Mouse (Mus musculus) spleen, adult 2 months (tissue): ENCODE measurements around the gene Irf2bp1. TPM values are rescaled to one million over a fixed set of nuclear protein-coding genes. Genes with fewer than 3 reads are reported as not detected.

Experiments used
- DNase-seq, 2 experiments: peaks; one replicate each; pipeline versions ENCODE4 v3.0.0 to v3.0.0-alpha.2; 2012 to 2021; ENCODE audit warnings: low spot score in 2 of 2, low read depth in 1 of 2
- H3K27ac ChIP-seq: fragments of 200-500 bp; 2 replicates; pipeline ENCODE4 v1.5.1; 2012; ENCODE audit warnings: low read length, inconsistent platforms; ENCODE audit not compliant: insufficient read depth
- H3K27me3 ChIP-seq: fragments of 200-500 bp; 2 replicates; pipeline ENCODE4 v1.6.1; 2012; ENCODE audit warnings: mild to moderate bottlenecking, moderate library complexity, low read length, inconsistent platforms; ENCODE audit not compliant: control insufficient read depth, insufficient read depth
- H3K36me3 ChIP-seq: fragments of 200-500 bp; 2 replicates; pipeline ENCODE4 v1.6.1; 2012; ENCODE audit warnings: mild to moderate bottlenecking, low read length, inconsistent platforms; ENCODE audit not compliant: control insufficient read depth, insufficient read depth
- H3K4me1 ChIP-seq: fragments of 200-500 bp; 2 replicates; pipeline ENCODE4 v1.6.1; 2011; ENCODE audit warnings: inconsistent platforms; ENCODE audit not compliant: control insufficient read depth, insufficient read depth, insufficient read length
- H3K4me3 ChIP-seq: fragments of 200-500 bp; 2 replicates; pipeline ENCODE4 v1.5.1; 2011; ENCODE audit warnings: mild to moderate bottlenecking, inconsistent platforms; ENCODE audit not compliant: insufficient read depth, insufficient read length; ENCODE audit errors: extremely low read depth
- CTCF ChIP-seq: fragments of 200-500 bp; IDR thresholded peaks from 2 replicates; pipeline ENCODE4 v1.5.1; 2011; ENCODE audit warnings: mild to moderate bottlenecking, inconsistent platforms; ENCODE audit not compliant: insufficient read depth, insufficient read length, insufficient replicate concordance; ENCODE audit errors: extremely low read depth
- POLR2A ChIP-seq: fragments of 200-500 bp; IDR thresholded peaks from 2 replicates; pipeline ENCODE4 v1.6.1; 2011; ENCODE audit warnings: low read depth, low read length, inconsistent platforms
- WGBS: fragments of 180-500 bp; shearing (Covaris S2); methylation state at CpG from one replicate; pipeline ENCODE4 v1.1.7; 2018; 5-methylcytosine and 5-hydroxymethylcytosine counted together
- polyA plus RNA-seq: library from polyadenylated mRNA; depleted of rRNA; stranded (reverse); fragments of >200 nt; gene quantifications from 2 replicates; pipeline ENCODE4 v1.2.3, GENCODE M21; 2012

Irf2bp1 gene
- polyA plus RNA-seq, 1 experiment = 23.8 TPM

DNA sequence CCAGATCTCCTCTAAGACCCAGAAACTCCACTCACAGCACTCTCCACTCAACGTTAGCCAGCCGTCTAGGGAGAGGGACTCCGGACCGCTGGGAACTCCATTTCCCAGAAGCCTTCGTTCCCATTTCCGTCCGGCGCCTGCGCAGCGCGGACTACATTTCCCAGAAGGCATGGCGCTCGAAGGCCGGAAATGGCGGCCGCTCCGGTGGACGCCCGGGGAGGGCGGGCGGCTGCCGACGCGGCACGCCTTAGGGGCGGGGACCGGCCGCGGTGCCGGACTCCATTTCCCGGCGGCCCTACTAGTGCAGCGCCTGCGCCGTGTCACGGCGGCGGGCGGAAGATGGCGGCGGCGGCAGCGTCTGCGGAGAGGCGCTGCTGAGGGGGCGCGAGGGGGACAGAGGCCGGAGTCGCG, 20.3 kb downstream of the Irf2bp1 start, which contains the start of gene Sympk:
TSS of gene Sympk (plus strand) at position 282 of the 411 bp plus-strand sequence.
- TF ChIP-seq CTCF (no peak), POLR2A (peak; percentile 42; the same call in 1 of the 2 replicates)
- peaks cover 4% of the 10 kb centered on the region; the same call in 1 of the 2 replicates for H3K36me3 ChIP-seq
- peaks cover 10% of the 10 kb centered on the region for H3K27me3 ChIP-seq
- peak; percentile 91 to 94 for DNase-seq
- H3K27ac ChIP-seq = no peak within 1 kb of the TSS
- H3K4me3 ChIP-seq = peak within 1 kb of the TSS; percentile 87
- WGBS = under 1% methylated on average over 50 of the region's 50 CpGs
- H3K4me1 ChIP-seq = peaks cover 11% of the 10 kb centered on the region

DNA sequence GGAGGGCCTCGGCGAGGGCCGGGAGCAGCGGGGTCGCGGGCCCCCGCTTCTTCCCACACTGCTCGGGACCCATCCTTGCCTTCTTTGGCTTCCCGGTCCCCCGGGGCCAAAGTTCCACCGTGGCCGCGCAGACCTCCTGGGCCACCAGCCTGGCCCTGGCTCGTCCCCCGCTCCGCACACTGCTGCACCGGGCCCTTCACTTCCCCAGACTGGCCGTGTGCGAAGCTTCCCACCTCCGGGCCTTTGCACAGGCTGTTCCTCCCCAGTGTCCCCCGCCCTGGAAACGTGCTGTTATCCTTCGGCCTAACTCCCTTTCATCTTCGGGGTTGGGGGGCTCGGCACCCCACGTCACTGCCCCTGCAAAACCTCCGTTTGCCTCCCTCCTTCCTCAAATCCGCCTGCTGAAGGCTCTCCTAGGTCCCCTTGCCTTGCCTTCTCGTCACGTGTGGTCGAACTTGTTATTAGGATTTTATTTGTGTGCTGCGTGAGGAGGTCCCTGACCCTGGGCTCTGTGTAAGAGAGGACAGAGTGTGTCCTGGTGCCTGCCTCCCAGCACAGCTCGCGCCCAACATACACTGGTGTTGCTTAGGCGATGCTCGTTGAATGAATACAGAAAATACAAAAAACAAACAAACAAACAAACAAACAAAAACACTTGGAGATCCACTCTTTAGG, 20.9 kb downstream of the Irf2bp1 start:
- peaks cover 8% of the 10 kb centered on the region for H3K36me3 ChIP-seq
- TF ChIP-seq POLR2A (no peak), CTCF (no peak)
- H3K4me3 ChIP-seq = peak overlapping the region; percentile 87
- WGBS = 2% methylated on average over 36 of the region's 36 CpGs
- DNase-seq = peak in 1 of 2 experiments; percentile 35
- peaks cover 11% of the 10 kb centered on the region for H3K4me1 ChIP-seq
- H3K27ac ChIP-seq = no peak overlapping the region
- peaks cover 10% of the 10 kb centered on the region for H3K27me3 ChIP-seq

DNA sequence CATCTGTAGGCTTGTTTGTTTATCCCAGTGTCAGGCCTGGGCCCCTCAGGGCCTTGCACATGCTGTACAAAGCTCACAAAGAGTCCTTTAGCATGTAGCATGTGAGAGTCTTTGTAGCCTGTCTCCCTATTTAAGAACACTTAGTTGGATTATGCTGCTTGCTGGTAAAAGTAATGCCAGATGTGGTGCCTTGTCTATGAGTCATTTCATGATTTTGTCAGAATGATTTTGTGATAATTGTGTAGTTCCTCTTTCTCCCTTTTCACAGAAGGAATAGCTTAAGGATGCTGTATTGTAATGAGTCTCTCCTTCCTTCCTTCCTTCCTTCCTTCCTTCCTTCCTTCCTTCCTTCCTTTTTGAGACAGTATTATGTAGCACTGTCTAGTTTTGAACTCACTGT, 24.2 kb downstream of the Irf2bp1 start:
- peaks cover 9% of the 10 kb centered on the region for H3K4me1 ChIP-seq

DNA sequence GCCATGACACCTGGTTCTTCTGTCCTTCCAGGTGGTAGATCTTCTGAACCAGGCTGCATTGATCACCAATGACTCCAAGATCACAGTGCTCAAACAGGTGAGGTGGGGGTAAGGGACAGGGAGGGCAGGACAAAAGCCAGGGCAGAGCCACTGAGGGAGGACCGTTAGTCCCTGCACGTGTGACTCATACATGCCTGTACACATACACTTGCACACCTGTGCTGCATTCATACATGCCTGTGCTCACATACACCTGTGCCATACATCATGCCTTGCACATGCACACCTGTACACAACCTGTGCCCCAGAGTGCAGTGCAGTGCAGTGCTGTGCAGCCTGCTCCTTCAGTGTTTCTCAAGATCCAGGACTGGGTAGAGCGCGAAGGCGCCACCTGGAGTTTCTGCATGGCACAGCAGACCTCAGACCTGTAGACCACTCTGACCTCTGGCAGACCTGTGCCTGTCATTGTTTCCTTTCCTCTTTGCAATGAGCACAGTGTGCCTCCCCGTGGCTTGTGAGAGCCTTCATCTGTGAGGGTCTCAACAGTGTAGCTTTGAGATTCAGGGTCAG, 25.3 kb downstream of the Irf2bp1 start:
- peak; percentile 21 to 57 for DNase-seq
- no peak for TF ChIP-seq POLR2A
- TF ChIP-seq CTCF = peak; percentile 57; the same call in 1 of the 2 replicates
- Histone ChIP-seq H3K36me3 (peaks cover 19% of the 10 kb centered on the region), H3K27me3 (no peaks in the 10 kb centered on the region), H3K4me1 (peaks cover 4% of the 10 kb centered on the region; the same call in 1 of the 2 replicates), H3K4me3 (no peak overlapping the region), H3K27ac (no peak overlapping the region)
- WGBS = 71% methylated on average over 6 of the region's 6 CpGs

More for the DNA sequence above, 24.2 kb downstream of the Irf2bp1 start:
- peaks cover 5% of the 10 kb centered on the region for H3K27me3 ChIP-seq
- no peak for DNase-seq
- H3K4me3 ChIP-seq = no peak overlapping the region
- peaks cover 19% of the 10 kb centered on the region for H3K36me3 ChIP-seq
- no peak for TF ChIP-seq CTCF
- no peak for TF ChIP-seq POLR2A
- H3K27ac ChIP-seq = no peak overlapping the region

DNA sequence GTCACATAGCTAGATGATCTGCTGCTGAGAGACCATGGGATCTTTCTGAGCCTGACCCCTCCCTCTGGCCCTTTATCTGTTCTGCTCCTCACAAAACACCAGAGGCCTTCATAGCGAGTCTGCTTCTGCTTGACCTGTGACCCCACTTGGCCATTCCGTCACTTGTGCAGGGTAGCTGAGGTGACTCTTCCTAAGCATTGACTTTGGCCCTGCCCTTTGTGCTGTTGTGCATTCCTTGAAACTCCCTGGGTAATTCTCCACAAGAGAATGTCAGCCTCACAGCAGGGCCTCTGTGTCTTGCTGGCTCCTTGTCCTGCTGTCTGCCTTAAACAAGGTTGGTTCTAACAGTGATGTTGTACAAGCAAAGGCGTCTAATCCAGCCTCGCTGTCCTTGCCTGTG, 27.8 kb downstream of the Irf2bp1 start:
- Histone ChIP-seq H3K27me3 (no peaks in the 10 kb centered on the region), H3K27ac (no peak overlapping the region), H3K36me3 (peaks cover 33% of the 10 kb centered on the region), H3K4me1 (no peaks in the 10 kb centered on the region), H3K4me3 (no peak overlapping the region)
- WGBS = 93% methylated on average over 4 of the region's 4 CpGs
- DNase-seq = no peak
- no peak for TF ChIP-seq CTCF
- TF ChIP-seq POLR2A = no peak

DNA sequence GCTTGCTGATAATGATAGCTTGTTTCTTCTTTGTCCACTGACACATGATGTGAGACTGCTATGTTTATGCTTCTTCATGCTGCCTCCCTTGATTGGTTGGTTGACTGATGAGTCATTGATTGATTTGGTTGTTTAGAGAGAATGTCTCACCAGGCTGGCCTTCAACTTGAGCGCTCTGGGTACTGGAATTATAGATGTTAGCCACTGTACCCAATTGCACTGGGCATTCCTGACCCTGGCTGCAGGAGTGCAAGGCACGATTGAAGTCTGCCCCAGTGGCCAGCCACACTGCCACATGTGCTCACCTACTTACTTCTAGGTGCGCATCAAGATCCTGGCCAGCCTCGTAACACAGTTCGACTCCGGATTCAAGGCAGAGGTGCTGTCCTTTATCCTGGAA, 40.8 kb downstream of the Irf2bp1 start:
- H3K4me3 ChIP-seq = no peak overlapping the region
- H3K27ac ChIP-seq = no peak overlapping the region
- H3K36me3 ChIP-seq = peaks cover 68% of the 10 kb centered on the region
- WGBS = 95% methylated on average over 6 of the region's 6 CpGs
- DNase-seq = no peak
- TF ChIP-seq CTCF (no peak), POLR2A (no peak)
- H3K4me1 ChIP-seq = no peaks in the 10 kb centered on the region
- no peaks in the 10 kb centered on the region for H3K27me3 ChIP-seq
